Mouse (Mus musculus) left cerebral cortex, adult 2 months (tissue): ENCODE data around the gene Gsk3a. TPM values are rescaled to one million over a fixed set of nuclear protein-coding genes. Genes with fewer than 3 reads are reported as not detected.

ENCODE experiments used
- DNase-seq, 2 experiments: peaks; one replicate each; pipeline ENCODE4 v3.0.0; 2021 to 2022; ENCODE audit warnings: low spot score in 2 of 2, mixed read lengths in 1 of 2; ENCODE audit errors: extremely low spot score in 1 of 2
- H3K27ac ChIP-seq: fragments of 200-600 bp; 2 replicates; pipeline ENCODE4 v1.8.1; 2022
- H3K4me3 ChIP-seq: fragments of 200-600 bp; 2 replicates; pipeline ENCODE4 v1.8.1; 2022
- CTCF ChIP-seq: fragments of 200-600 bp; IDR thresholded peaks from 2 replicates; pipeline ENCODE4 v1.8.1; 2022; ENCODE audit warnings: antibody characterized with exemption, mild to moderate bottlenecking, moderate library complexity
- intact Hi-C: fragments of 180-260 bp; cut with DNase I; formaldehyde crosslinking; loops from one replicate; pipeline ENCODE4 v1.15.1; 2025
- total RNA-seq, 2 experiments: library from RNA; stranded (reverse); gene quantifications; 2 replicates each; pipeline ENCODE4 v1.2.3; 2021

The Gsk3a gene
- total RNA-seq, 2 experiments from 2014 or later: 215 to 220 TPM

- intact Hi-C loops: no loop called here
- no peak for DNase-seq
- Histone ChIP-seq H3K4me3 (no peak overlapping the region), H3K27ac (no peak overlapping the region)
- no peak for TF ChIP-seq CTCF
These were observed 23.5 kb downstream of the Gsk3a start for GRCm38 (mm10) chr7:25214172-25214571.

- no peak for TF ChIP-seq CTCF
- no peak overlapping the region for H3K27ac ChIP-seq
- intact Hi-C loops: no loop called here
- no peak for DNase-seq
- no peak overlapping the region for H3K4me3 ChIP-seq
These were observed 24.6 kb downstream of the Gsk3a start for GRCm38 (mm10) chr7:25213099-25213498.

- DNase-seq: no peak
- H3K4me3 ChIP-seq: no peak overlapping the region
- intact Hi-C loops: no loop called here
- no peak overlapping the region for H3K27ac ChIP-seq
- no peak for TF ChIP-seq CTCF
These were observed 27.2 kb downstream of the Gsk3a start for GRCm38 (mm10) chr7:25210482-25210881.

GRCm38 (mm10) chr7:25209161-25209622, 28.5 kb downstream of the Gsk3a start:
- DNase-seq: no peak
- intact Hi-C loops: no loop called here
- Histone ChIP-seq H3K27ac (no peak overlapping the region), H3K4me3 (no peak overlapping the region)
- TF ChIP-seq CTCF: no peak

GRCm38 (mm10) chr7:25206094-25206830, 31.4 kb downstream of the Gsk3a start:
- Histone ChIP-seq H3K4me3 (no peak overlapping the region), H3K27ac (no peak overlapping the region)
- intact Hi-C loops: no loop called here
- TF ChIP-seq CTCF: no peak
- no peak for DNase-seq

GRCm38 (mm10) chr7:25205355-25206093, 32.1 kb downstream of the Gsk3a start:
- intact Hi-C loops: no loop called here

GRCm38 (mm10) chr7:25203624-25204023, 34.0 kb downstream of the Gsk3a start:
- DNase-seq: no peak
- TF ChIP-seq CTCF: no peak
- intact Hi-C loops: no loop called here
- H3K4me3 ChIP-seq: no peak overlapping the region
- H3K27ac ChIP-seq: no peak overlapping the region

More at GRCm38 (mm10) chr7:25205355-25206093, 32.1 kb downstream of the Gsk3a start:
- Histone ChIP-seq H3K27ac (no peak overlapping the region), H3K4me3 (no peak overlapping the region)
- no peak for DNase-seq
- no peak for TF ChIP-seq CTCF

GRCm38 (mm10) chr7:25197384-25198018, 40.1 kb downstream of the Gsk3a start:
- TF ChIP-seq CTCF: no peak
- intact Hi-C loops: no loop called here
- H3K4me3 ChIP-seq: no peak overlapping the region
- H3K27ac ChIP-seq: no peak overlapping the region
- DNase-seq: no peak

- TF ChIP-seq CTCF: no peak
- intact Hi-C loops: no loop called here
- H3K4me3 ChIP-seq: no peak overlapping the region
- no peak overlapping the region for H3K27ac ChIP-seq
- DNase-seq: no peak
These were observed 41.5 kb downstream of the Gsk3a start for GRCm38 (mm10) chr7:25196107-25196506.

- TF ChIP-seq CTCF: no peak
- DNase-seq: no peak
These were observed 42.5 kb downstream of the Gsk3a start for GRCm38 (mm10) chr7:25195148-25195547.

GRCm38 (mm10) chr7:25192110-25192509, 45.5 kb downstream of the Gsk3a start:
- intact Hi-C loops: no loop called here
- Histone ChIP-seq H3K4me3 (no peak overlapping the region), H3K27ac (no peak overlapping the region)
- TF ChIP-seq CTCF: no peak
- DNase-seq: no peak

More at GRCm38 (mm10) chr7:25195148-25195547, 42.5 kb downstream of the Gsk3a start:
- Histone ChIP-seq H3K4me3 (no peak overlapping the region), H3K27ac (no peak overlapping the region)
- intact Hi-C loops: no loop called here

GRCm38 (mm10) chr7:25190806-25191205, 46.8 kb downstream of the Gsk3a start:
- intact Hi-C loops: no loop called here
- DNase-seq: no peak
- H3K27ac ChIP-seq: no peak overlapping the region
- no peak for TF ChIP-seq CTCF
- no peak overlapping the region for H3K4me3 ChIP-seq
